Mouse (Mus musculus) small intestine, adult 2 months (tissue): ENCODE measurements around the gene Itih1. TPM values are rescaled to one million over a fixed set of nuclear protein-coding genes. Genes with fewer than 3 reads are reported as not detected.

ENCODE experiments used
- H3K27ac ChIP-seq: fragments of 200-500 bp; 2 replicates; pipeline ENCODE4 v1.5.1; 2012; ENCODE audit warnings: low read depth, low read length, control low read depth, inconsistent platforms; ENCODE audit not compliant: insufficient read depth
- H3K27me3 ChIP-seq: fragments of 200-500 bp; 2 replicates; pipeline ENCODE4 v1.6.1; 2012; ENCODE audit warnings: mild to moderate bottlenecking, moderate library complexity, low read length, inconsistent platforms; ENCODE audit not compliant: control insufficient read depth, insufficient read depth
- H3K36me3 ChIP-seq: fragments of 200-500 bp; 2 replicates; pipeline ENCODE4 v1.6.1; 2012; ENCODE audit warnings: mild to moderate bottlenecking, low read length, control low read depth, inconsistent platforms; ENCODE audit not compliant: control insufficient read depth, insufficient read depth
- H3K4me1 ChIP-seq: fragments of 200-500 bp; 2 replicates; pipeline ENCODE4 v1.6.1; 2012; ENCODE audit warnings: low read length, inconsistent platforms, mixed read lengths; ENCODE audit not compliant: control insufficient read depth, insufficient read depth, insufficient read length
- H3K4me3 ChIP-seq: fragments of 200-500 bp; 2 replicates; pipeline ENCODE4 v1.5.1; 2012; ENCODE audit warnings: low read depth, mild to moderate bottlenecking, control low read depth, inconsistent platforms, low read length, moderate library complexity
- CTCF ChIP-seq: fragments of 200-500 bp; IDR thresholded peaks from 2 replicates; pipeline ENCODE4 v1.5.1; 2012; ENCODE audit warnings: low read depth, mild to moderate bottlenecking, control low read depth, inconsistent platforms, low read length, moderate library complexity, mixed read lengths; ENCODE audit not compliant: insufficient replicate concordance, insufficient read length; ENCODE audit errors: extremely low read depth
- POLR2A ChIP-seq: fragments of 200-500 bp; IDR thresholded peaks from 2 replicates; pipeline ENCODE4 v1.6.1; 2012; ENCODE audit warnings: low read depth, mild to moderate bottlenecking, control low read depth, inconsistent platforms, low read length, moderate library complexity
- WGBS: fragments of 180-500 bp; shearing (Covaris S2); methylation state at CpG from one replicate; pipeline ENCODE4 v1.1.7; 2018; 5-methylcytosine and 5-hydroxymethylcytosine counted together
- polyA plus RNA-seq: library from polyadenylated mRNA; depleted of rRNA; stranded (reverse); fragments of >200 nt; gene quantifications from 2 replicates; pipeline ENCODE4 v1.2.3, GENCODE M21; 2012; rRNA removed

The Itih1 gene
- polyA plus RNA-seq: not detected in 2 replicates

GRCm38 (mm10) chr14:30943038-30943437, at the start of gene Itih1:
Itih1 (minus strand) TSS chr14:30943289.
- Histone ChIP-seq H3K36me3 (no peaks in the 10 kb centered on the region), H3K27me3 (no peaks in the 10 kb centered on the region; the same call in 1 of the 2 replicates), H3K27ac (no peak within 1 kb of the TSS), H3K4me1 (no peaks in the 10 kb centered on the region), H3K4me3 (no peak within 1 kb of the TSS)
- 72% methylated on average over 7 of the region's 7 CpGs for WGBS
- TF ChIP-seq CTCF: no peak
- no peak for TF ChIP-seq POLR2A

- WGBS: 49% methylated on average over 3 of the region's 3 CpGs
- H3K27me3 ChIP-seq: no peaks in the 10 kb centered on the region
- TF ChIP-seq POLR2A: no peak
- TF ChIP-seq CTCF: no peak
Measured at GRCm38 (mm10) chr14:30976222-30976621, 33.1 kb upstream of the Itih1 start.

GRCm38 (mm10) chr14:30974204-30974603, 31.1 kb upstream of the Itih1 start:
- peaks cover 6% of the 10 kb centered on the region for H3K36me3 ChIP-seq
- WGBS: 81% methylated on average over 6 of the region's 6 CpGs
- no peaks in the 10 kb centered on the region for H3K27me3 ChIP-seq
- H3K4me3 ChIP-seq: no peak overlapping the region
- no peaks in the 10 kb centered on the region for H3K4me1 ChIP-seq
- peak overlapping the region; percentile 12; the same call in 1 of the 2 replicates for H3K27ac ChIP-seq
- TF ChIP-seq CTCF: no peak
- no peak for TF ChIP-seq POLR2A

More at GRCm38 (mm10) chr14:30976222-30976621, 33.1 kb upstream of the Itih1 start:
- Histone ChIP-seq H3K4me1 (no peaks in the 10 kb centered on the region), H3K27ac (no peak overlapping the region), H3K36me3 (peaks cover 6% of the 10 kb centered on the region), H3K4me3 (no peak overlapping the region)

GRCm38 (mm10) chr14:30960366-30960765, 17.3 kb upstream of the Itih1 start:
- Histone ChIP-seq H3K36me3 (peaks cover 17% of the 10 kb centered on the region), H3K27me3 (no peaks in the 10 kb centered on the region), H3K27ac (no peak overlapping the region), H3K4me3 (no peak overlapping the region), H3K4me1 (no peaks in the 10 kb centered on the region)
- WGBS: 96% methylated on average over 1 of the region's 1 CpGs
- TF ChIP-seq POLR2A: no peak
- TF ChIP-seq CTCF: no peak

- no peak for TF ChIP-seq CTCF
- H3K27me3 ChIP-seq: no peaks in the 10 kb centered on the region
- H3K4me1 ChIP-seq: no peaks in the 10 kb centered on the region
- H3K4me3 ChIP-seq: no peak overlapping the region
- peaks cover 16% of the 10 kb centered on the region for H3K36me3 ChIP-seq
- H3K27ac ChIP-seq: no peak overlapping the region
- 95% methylated on average over 4 of the region's 4 CpGs for WGBS
Measured at GRCm38 (mm10) chr14:30959031-30959430, 15.9 kb upstream of the Itih1 start.

GRCm38 (mm10) chr14:30958517-30958916, 15.4 kb upstream of the Itih1 start:
- no peaks in the 10 kb centered on the region for H3K27me3 ChIP-seq
- 82% methylated on average over 2 of the region's 2 CpGs for WGBS
- no peak for TF ChIP-seq POLR2A
- TF ChIP-seq CTCF: no peak

GRCm38 (mm10) chr14:30951154-30951825, 8.2 kb upstream of the Itih1 start, which contains the start of gene Nek4:
Nek4 (plus strand) TSS chr14:30951377.
- Histone ChIP-seq H3K4me3 (peak within 1 kb of the TSS; percentile 93), H3K4me1 (peaks cover 5% of the 10 kb centered on the region; the same call in 1 of the 2 replicates), H3K27me3 (no peaks in the 10 kb centered on the region; the same call in 1 of the 2 replicates), H3K36me3 (no peaks in the 10 kb centered on the region), H3K27ac (no peak within 1 kb of the TSS; the same call in 1 of the 2 replicates)
- WGBS: under 1% methylated on average over 57 of the region's 57 CpGs
- TF ChIP-seq CTCF (no peak), POLR2A (peak; percentile 21; the same call in 1 of the 2 replicates)

More at GRCm38 (mm10) chr14:30958517-30958916, 15.4 kb upstream of the Itih1 start:
- Histone ChIP-seq H3K4me3 (no peak overlapping the region), H3K27ac (no peak overlapping the region), H3K36me3 (peaks cover 16% of the 10 kb centered on the region), H3K4me1 (no peaks in the 10 kb centered on the region)
